Mouse (Mus musculus) hindbrain, embryonic 10.5 days (tissue): ENCODE results near the gene Plvap. TPM values are rescaled to one million over a fixed set of nuclear protein-coding genes. Genes with fewer than 3 reads are reported as not detected.

Experiments
- DNase-seq: peaks from one replicate; pipeline ENCODE4 v3.0.0-alpha.2; 2017; ENCODE audit warnings: low spot score
- H3K27ac ChIP-seq: fragments of 300-500 bp; sonication (generic); 2 replicates; pipeline ENCODE4 v1.5.1; 2016; ENCODE audit warnings: mild to moderate bottlenecking, moderate library complexity
- H3K27me3 ChIP-seq: fragments of 300-500 bp; sonication (generic); 2 replicates; pipeline ENCODE4 v1.6.1; 2016; ENCODE audit warnings: mild to moderate bottlenecking; ENCODE audit not compliant: poor library complexity, insufficient read depth, severe bottlenecking
- H3K36me3 ChIP-seq: fragments of 300-500 bp; sonication (generic); 2 replicates; pipeline ENCODE4 v1.6.1; 2016; ENCODE audit warnings: mild to moderate bottlenecking, moderate library complexity
- H3K4me1 ChIP-seq: fragments of 300-500 bp; sonication (generic); replicated peaks from 2 replicates; pipeline ENCODE4 v1.6.1; 2016; ENCODE audit warnings: mild to moderate bottlenecking
- H3K4me3 ChIP-seq: fragments of 300-500 bp; sonication (generic); 2 replicates; pipeline ENCODE4 v1.5.1; 2016; ENCODE audit warnings: mild to moderate bottlenecking, moderate library complexity
- H3K9me3 ChIP-seq: fragments of 300-500 bp; sonication (generic); 2 replicates; pipeline ENCODE4 v1.6.1; 2016; ENCODE audit warnings: mild to moderate bottlenecking, moderate library complexity
- WGBS: fragments of 180-500 bp; shearing (Covaris S2); methylation state at CpG from one replicate; pipeline ENCODE4 v1.1.7; 2016; 5-methylcytosine and 5-hydroxymethylcytosine counted together
- polyA plus RNA-seq: library from polyadenylated mRNA; unstranded; fragments of >200 nt; fragmentation: Nextera tagmentation; extraction: Ambion mirVana; gene quantifications from 2 replicates; pipeline ENCODE4 v1.2.1, GENCODE M21; 2016

The Plvap gene
- polyA plus RNA-seq, 1 experiment from 2014 or later = 52.7 TPM

DNA sequence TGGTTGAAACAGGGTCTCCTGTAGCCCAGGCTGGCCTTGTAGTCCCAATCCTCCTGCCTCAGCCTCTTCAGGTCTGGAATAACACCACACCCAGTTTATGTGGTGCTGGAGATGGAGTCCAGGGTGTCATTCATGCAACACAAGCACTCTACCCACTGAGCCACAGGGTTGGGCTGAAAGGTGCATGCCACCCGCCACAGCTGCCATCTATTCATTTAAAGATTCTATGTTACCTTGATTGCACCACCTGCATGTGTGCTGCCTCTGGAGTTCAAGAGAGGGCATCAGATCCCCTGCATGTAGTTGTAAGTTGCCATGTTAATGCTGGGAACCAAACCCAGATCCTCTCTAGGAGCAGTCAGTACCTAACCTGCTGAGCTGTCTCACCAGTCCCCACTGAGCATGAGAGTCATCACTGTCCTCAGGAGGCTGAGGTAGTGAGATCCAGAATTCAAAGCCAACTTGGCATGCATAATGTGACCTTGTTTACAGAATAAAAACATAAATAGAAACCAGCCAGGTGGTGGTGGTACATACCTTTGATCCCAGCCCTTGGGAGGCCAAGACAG, 14.4 kb downstream of the Plvap start:
- peaks cover 27% of the 10 kb centered on the region for H3K36me3 ChIP-seq
- no peak overlapping the region for H3K4me3 ChIP-seq
- no peak overlapping the region for H3K27ac ChIP-seq
- no peaks in the 10 kb centered on the region for H3K27me3 ChIP-seq
- 93% methylated on average over 1 of the region's 1 CpGs for WGBS
- peaks cover 36% of the 10 kb centered on the region for H3K4me1 ChIP-seq
- H3K9me3 ChIP-seq = no peaks in the 10 kb centered on the region
- DNase-seq = no peak

DNA sequence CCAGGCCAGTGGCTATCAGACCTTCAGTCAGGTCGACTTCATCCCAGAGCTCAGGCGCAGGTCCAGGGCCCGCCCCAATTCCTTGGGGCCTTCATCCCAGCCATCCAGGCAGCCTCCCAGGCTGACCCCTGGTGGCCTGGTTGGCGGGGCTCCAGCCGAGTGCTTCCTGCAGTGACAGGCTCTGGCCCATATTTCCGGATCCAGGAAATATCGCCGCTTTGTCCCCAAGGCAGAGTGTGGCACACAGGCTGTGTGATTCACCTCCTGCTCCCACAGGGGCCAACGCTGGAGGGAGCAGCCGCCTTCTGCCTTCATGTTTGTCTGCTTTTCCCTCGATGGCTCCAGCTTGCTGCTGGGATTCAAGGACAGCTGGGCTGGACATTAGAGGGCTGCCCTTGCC, 15.1 kb downstream of the Plvap start:
- DNase-seq = no peak
- whole genome bisulfite sequencing = 49% methylated on average over 11 of the region's 11 CpGs
- peak overlapping the region; percentile 60 for H3K27ac ChIP-seq

DNA sequence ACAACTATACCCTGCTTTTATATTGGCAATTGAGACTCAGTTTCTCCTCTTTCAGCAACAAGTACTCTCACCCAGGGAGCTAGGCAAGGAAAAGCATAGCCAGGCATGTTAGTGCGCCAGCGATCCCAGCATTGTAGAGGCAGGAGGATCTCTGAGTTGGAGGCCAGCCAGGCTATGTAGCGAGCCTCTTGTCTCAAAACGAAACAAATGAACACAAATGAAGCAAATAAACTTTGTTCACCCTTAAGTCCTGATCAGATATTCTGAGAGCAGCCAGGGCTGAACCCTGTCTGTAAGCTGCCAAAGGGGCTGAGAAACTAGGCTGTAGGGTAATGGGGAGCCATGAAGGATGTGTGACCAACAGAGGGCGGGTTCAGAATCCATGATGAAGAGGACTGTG, 15.7 kb downstream of the Plvap start:
- Histone ChIP-seq H3K27ac (0 out of 2 replicates have a peak overlapping the region, but pooled peaks have one; percentile 56), H3K4me1 (peaks cover 36% of the 10 kb centered on the region), H3K9me3 (no peaks in the 10 kb centered on the region), H3K36me3 (peaks cover 40% of the 10 kb centered on the region), H3K27me3 (no peaks in the 10 kb centered on the region), H3K4me3 (no peak overlapping the region)
- DNase-seq = no peak
- WGBS = 95% methylated on average over 5 of the region's 5 CpGs

More for the DNA sequence above, 15.1 kb downstream of the Plvap start:
- Histone ChIP-seq H3K36me3 (peaks cover 33% of the 10 kb centered on the region), H3K27me3 (no peaks in the 10 kb centered on the region), H3K4me1 (peaks cover 36% of the 10 kb centered on the region), H3K4me3 (no peak overlapping the region), H3K9me3 (no peaks in the 10 kb centered on the region)

DNA sequence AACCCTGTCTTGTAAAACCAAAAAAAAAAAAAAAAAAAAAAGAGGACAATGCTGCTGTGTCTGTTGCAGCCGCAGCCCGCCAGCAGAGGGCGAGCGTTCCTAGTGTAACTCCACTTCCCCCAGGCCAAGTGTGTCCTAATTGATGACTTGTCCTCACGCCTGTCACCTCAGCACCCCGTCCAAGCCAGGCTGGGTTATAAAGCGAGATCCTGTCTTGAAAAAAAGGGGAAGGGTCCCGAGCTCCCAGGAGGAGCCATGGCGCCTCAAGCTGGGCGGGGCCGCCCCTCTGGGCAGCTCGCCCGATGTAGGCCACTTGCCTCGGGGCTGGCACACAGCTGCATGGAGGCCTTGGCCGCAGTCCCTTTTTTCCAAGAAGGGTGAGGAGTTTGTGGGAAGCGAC, 16.5 kb downstream of the Plvap start:
- no peaks in the 10 kb centered on the region for H3K27me3 ChIP-seq
- no peaks in the 10 kb centered on the region for H3K9me3 ChIP-seq
- peak; percentile 80 for DNase-seq
- peaks cover 39% of the 10 kb centered on the region for H3K4me1 ChIP-seq
- WGBS = 30% methylated on average over 16 of the region's 16 CpGs
- H3K4me3 ChIP-seq = no peak overlapping the region
- H3K36me3 ChIP-seq = peaks cover 48% of the 10 kb centered on the region
- 0 out of 2 replicates have a peak overlapping the region, but pooled peaks have one; percentile 2 for H3K27ac ChIP-seq

DNA sequence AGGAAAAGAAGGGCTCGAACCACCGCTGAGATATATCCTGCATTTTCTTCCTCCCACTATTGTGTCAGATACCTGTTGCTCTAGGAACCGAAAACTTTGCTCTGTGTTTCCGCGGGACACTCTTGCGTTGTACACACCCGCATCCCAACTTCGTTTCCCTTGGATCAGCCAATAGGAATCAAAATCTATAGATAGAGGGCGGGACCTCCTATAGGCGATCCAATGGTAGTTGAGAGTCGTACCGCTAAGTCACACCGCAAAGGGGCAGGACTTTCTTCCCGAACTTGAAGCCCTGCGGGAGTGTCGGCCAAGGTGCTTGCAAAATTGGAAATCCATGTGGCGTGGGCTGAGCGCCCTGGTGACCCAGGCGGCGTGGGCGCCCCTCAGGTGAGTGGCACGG, 23.1 kb downstream of the Plvap start:
- 0% methylated on average over 22 of the region's 22 CpGs for WGBS
- H3K27me3 ChIP-seq = 0 out of 2 replicates have a peak, but pooled peaks cover 4% of the 10 kb centered on the region
- peaks cover 50% of the 10 kb centered on the region for H3K36me3 ChIP-seq
- H3K4me3 ChIP-seq = peak overlapping the region; percentile 96
- peaks cover 51% of the 10 kb centered on the region for H3K4me1 ChIP-seq
- peak overlapping the region; percentile 91 for H3K27ac ChIP-seq
- DNase-seq = peak; percentile 89
- H3K9me3 ChIP-seq = no peaks in the 10 kb centered on the region

DNA sequence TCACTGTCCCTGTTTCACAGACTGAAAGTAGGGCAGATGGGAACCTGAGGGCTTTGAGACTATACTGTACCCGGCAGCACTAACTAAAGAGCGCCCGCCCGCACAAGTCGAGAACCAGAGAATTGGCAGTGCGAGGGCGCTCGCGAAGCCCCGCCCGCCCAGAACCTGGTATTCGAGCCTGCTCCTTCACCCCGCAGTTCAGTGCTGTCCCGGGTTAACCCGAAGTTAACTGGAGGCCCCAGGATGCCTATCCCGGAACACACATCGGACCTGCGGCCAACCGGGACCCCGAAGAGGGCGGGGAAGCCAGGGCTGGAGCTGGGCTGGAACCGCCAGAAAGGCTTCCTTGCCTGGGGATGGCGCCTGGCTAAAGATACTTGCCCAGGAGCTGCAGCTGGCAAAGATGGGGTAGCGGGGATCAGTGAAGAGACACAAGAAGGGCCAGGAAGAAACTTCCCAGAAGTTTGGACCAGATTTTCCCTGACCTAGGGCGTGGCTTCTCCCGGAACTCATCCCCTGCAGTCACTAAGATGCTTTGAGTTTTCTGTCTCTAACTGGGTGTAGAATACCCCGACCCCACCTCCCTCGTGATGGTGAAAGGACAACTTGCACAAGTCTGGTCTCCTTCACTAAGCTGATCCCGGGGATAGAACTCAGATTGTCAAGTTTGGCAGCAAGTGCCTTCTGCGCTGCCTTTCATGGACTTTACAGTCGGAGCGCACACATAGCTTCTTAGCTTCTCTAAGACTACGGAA, 23.7 kb downstream of the Plvap start, which contains the start of gene Gtpbp3:
Gene Gtpbp3, plus strand, starts transcription at position 413 of the 755 bp plus-strand sequence.
- DNase-seq = peak; percentile 83
- WGBS = under 1% methylated on average over 33 of the region's 33 CpGs
- Histone ChIP-seq H3K27ac (peak within 1 kb of the TSS; percentile 91), H3K4me3 (peak within 1 kb of the TSS; percentile 96), H3K27me3 (0 out of 2 replicates have a peak, but pooled peaks cover 4% of the 10 kb centered on the region), H3K36me3 (peaks cover 51% of the 10 kb centered on the region), H3K4me1 (peaks cover 54% of the 10 kb centered on the region), H3K9me3 (no peaks in the 10 kb centered on the region)

DNA sequence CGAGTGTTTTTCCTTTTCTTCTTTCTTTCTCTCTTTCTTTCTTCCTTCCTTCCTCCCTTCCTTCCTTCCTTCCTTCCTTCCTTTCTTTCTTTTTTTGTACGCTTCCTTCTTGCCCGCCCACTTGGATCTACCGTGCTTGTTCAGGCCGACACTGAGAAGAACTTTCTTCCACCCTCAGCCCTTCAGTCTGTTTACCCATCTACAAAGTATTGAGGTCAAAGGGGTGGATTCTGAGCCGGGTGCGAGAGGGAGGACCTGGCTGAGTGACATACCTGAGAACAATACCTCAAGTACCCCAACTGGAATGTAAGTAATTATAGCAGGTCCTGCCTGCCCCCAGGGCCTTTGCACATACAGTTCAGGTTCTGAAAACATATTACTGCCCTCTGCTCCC, 25.4 kb downstream of the Plvap start:
- peak overlapping the region; percentile 97 for H3K4me3 ChIP-seq
- H3K4me1 ChIP-seq = peaks cover 66% of the 10 kb centered on the region
- peaks cover 17% of the 10 kb centered on the region for H3K27me3 ChIP-seq
- DNase-seq = no peak
- peak overlapping the region; percentile 99 for H3K27ac ChIP-seq
- H3K36me3 ChIP-seq = peaks cover 51% of the 10 kb centered on the region
- 21% methylated on average over 7 of the region's 7 CpGs for WGBS
- H3K9me3 ChIP-seq = no peaks in the 10 kb centered on the region

DNA sequence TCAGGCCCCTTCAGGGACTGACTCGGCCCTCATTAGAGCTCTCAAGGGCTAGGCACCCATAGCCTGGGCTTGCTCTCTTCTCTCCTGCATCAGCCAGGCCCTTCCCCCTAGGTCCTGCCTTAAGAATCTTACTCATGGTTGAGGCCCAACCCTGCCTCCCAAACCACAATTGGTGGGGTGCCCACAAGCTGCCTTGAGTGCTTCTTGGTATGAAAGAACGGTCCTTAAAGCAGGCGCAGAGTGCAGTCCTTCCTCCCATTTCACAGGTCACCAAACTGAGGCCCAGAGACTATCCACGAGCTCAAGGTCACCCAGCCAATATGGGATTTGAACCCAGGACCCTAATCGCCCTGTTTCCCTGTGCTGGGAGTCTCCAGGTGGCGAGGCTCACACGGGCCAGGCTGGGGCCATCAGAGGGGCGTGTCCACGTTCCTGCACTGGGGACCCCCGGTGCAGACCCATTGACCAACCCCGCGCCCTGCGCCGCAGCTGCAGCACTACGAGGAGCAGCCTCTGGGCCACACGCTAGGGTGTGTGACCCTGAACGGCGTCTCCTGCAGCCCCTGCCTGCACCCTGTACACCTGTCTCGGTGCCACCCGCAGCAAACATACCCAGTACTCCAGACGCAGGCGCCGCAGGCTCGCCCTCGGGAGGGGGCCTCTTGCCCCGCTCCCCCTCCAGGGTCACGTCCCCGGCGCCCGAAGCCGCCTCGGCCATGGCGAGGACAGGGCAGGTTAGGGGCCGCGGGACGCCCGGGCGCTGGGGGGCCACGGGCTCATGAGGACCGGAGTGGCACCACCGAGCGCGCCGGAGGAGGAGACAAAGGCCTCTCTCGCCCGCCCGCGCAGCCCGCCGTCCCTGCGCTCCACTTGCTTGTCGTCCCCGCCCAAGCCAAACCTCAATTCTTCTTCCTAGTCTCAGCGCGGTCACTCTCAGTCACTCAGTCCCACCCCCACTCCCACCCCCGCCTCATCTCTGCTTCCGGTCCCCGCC, 26.1 kb downstream of the Plvap start, which contains the start of gene Ano8:
Gene Ano8, minus strand, starts transcription at position 822 of the 994 bp plus-strand sequence.
- peak within 1 kb of the TSS; percentile 99 for H3K27ac ChIP-seq
- WGBS = 5% methylated on average over 58 of the region's 58 CpGs
- H3K36me3 ChIP-seq = peaks cover 51% of the 10 kb centered on the region
- H3K4me1 ChIP-seq = peaks cover 73% of the 10 kb centered on the region
- H3K27me3 ChIP-seq = peaks cover 24% of the 10 kb centered on the region
- DNase-seq = peak; percentile 90
- H3K4me3 ChIP-seq = peak within 1 kb of the TSS; percentile 97
- H3K9me3 ChIP-seq = no peaks in the 10 kb centered on the region

DNA sequence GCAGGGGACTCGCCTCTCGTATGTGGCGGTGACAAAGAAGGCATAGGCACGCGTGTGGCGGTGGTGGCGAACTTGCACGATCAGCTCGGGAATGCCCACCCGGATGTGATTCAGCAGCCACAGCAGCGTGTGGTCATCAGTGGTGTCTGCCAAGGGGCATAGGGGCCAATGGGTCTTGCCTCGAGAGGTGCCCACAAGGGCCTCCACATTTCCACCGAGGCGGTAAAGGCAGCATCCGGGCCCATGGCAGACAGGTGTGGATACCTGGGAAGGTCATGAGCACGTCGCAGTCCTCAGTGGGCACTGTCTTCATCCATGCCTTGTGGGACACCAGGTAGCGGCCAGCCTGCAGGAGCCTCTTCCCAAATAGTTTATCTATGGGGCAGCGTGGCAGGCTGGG, 26.8 kb downstream of the Plvap start:
- Histone ChIP-seq H3K36me3 (peaks cover 51% of the 10 kb centered on the region), H3K27me3 (peaks cover 26% of the 10 kb centered on the region), H3K4me3 (peak overlapping the region; percentile 97), H3K27ac (0 out of 2 replicates have a peak overlapping the region, but pooled peaks have one; percentile 99), H3K9me3 (no peaks in the 10 kb centered on the region), H3K4me1 (peaks cover 68% of the 10 kb centered on the region)
- no peak for DNase-seq
- WGBS = 92% methylated on average over 19 of the region's 19 CpGs

DNA sequence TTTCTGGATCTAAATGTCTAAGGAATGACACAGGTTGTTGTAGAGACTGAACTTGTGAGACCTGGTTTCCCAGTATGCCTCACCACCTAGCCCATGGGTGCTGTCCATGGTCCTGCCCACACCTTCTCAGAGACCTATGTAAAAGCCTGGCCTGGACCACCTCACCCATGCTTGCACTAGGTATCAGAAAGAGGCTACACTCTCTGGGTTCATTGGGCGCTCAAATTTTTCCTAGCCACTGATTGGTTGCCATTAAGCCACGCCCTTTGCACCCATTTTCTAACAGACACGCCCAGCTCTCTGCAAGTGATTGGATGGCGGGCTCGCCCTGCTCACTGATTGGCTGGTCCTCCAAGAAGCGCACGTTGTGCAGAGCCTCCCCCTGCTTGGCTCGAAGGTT, 27.6 kb downstream of the Plvap start:
- H3K36me3 ChIP-seq = peaks cover 59% of the 10 kb centered on the region
- peaks cover 32% of the 10 kb centered on the region for H3K27me3 ChIP-seq
- H3K27ac ChIP-seq = no peak overlapping the region
- no peaks in the 10 kb centered on the region for H3K9me3 ChIP-seq
- peaks cover 61% of the 10 kb centered on the region for H3K4me1 ChIP-seq
- DNase-seq = peak; percentile 52
- WGBS = 53% methylated on average over 8 of the region's 8 CpGs
- 0 out of 2 replicates have a peak overlapping the region, but pooled peaks have one; percentile 97 for H3K4me3 ChIP-seq

DNA sequence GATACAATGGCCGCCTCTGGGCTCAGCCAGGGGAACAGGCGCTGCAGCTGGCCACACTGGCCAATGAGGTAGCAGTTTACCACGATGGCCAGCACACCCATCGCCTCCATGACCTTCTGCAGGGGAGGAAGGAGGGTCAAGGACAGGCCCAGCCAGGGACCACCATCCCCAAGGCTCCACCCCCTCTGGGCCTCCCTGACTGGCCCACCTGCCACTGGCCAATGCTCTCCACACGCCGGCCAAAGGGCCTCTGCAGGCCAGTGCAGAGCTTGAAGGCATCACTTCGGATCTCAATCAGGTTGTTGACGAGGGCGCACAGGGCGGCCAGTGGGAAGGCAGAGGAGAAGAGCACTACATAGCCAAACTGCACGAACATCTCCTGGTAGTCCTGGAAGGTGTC, 32.6 kb downstream of the Plvap start:
- H3K4me1 ChIP-seq = peaks cover 61% of the 10 kb centered on the region
- H3K27me3 ChIP-seq = peaks cover 44% of the 10 kb centered on the region
- H3K36me3 ChIP-seq = peaks cover 80% of the 10 kb centered on the region
- DNase-seq = no peak
- H3K4me3 ChIP-seq = peak overlapping the region; percentile 16; the same call in 1 of the 2 replicates
- no peak overlapping the region for H3K27ac ChIP-seq
- no peaks in the 10 kb centered on the region for H3K9me3 ChIP-seq
- 94% methylated on average over 11 of the region's 11 CpGs for WGBS

DNA sequence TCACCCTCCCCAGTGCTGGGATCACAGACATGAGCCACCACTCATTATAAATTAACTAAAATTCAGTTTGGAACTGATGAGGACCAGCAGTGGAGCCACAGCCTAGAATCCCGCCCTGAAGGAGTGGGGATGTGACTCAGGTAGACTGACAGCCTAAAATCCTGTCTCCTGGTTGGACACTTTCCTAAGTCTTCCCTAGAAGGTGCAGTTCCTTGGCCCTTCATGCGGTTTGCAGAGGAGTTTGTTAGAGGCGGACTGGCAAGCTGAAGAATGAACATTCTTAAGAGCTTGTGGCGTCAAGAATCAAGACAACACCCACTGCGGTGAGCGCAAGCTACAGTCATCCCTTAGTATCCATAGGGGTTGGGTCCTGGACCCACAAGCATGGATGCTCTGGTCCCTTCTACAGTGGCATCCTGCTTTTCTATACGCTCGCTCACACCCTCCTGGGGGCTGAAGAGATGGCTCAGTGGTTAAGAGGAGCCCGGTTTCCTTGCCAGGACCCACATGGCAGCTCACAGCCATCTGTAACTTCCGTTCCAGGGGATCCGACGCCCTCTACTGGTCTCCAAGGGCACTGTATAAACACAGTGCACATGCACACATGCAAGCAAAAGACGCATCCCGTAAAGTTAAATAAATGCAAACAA, 34.2 kb downstream of the Plvap start:
- 36% methylated on average over 14 of the region's 14 CpGs for WGBS
- Histone ChIP-seq H3K27me3 (peaks cover 43% of the 10 kb centered on the region), H3K4me1 (peaks cover 54% of the 10 kb centered on the region), H3K4me3 (peak overlapping the region; percentile 65), H3K9me3 (no peaks in the 10 kb centered on the region), H3K36me3 (peaks cover 80% of the 10 kb centered on the region), H3K27ac (peak overlapping the region; percentile 89; the same call in 1 of the 2 replicates)
- DNase-seq = peak; percentile 50
